Mouse (Mus musculus) testis, adult 2 months (tissue): ENCODE data around the gene Snrnp25.

Source experiments
- CTCF ChIP-seq: fragments of 200-500 bp; IDR thresholded peaks from 2 replicates; pipeline ENCODE4 v1.5.1; 2012; ENCODE audit warnings: low read depth, mild to moderate bottlenecking, inconsistent platforms, low read length, moderate library complexity; ENCODE audit not compliant: control insufficient read depth, insufficient read depth, insufficient replicate concordance
- POLR2A ChIP-seq: fragments of 200-500 bp; IDR thresholded peaks from 2 replicates; pipeline ENCODE4 v1.6.1; 2012; ENCODE audit warnings: low read depth, mild to moderate bottlenecking, inconsistent platforms, low read length, moderate library complexity; ENCODE audit not compliant: control insufficient read depth

GRCm38 (mm10) chr11:32231125-32231524 is 25.9 kb downstream of the Snrnp25 start:
- TF ChIP-seq POLR2A: no peak
- TF ChIP-seq CTCF: no peak
